Mouse (Mus musculus): ENCODE measurements at regions not wholly inside any gene's neighbourhood (a gene's known extent, or its start where the extent isn't known, plus 50 kb on each side); places are given as distances from the start of the nearest gene placed in this dataset.
A peak's percentile ranks its signal among the peaks of the same experiment; 100 is the strongest.

DNA sequence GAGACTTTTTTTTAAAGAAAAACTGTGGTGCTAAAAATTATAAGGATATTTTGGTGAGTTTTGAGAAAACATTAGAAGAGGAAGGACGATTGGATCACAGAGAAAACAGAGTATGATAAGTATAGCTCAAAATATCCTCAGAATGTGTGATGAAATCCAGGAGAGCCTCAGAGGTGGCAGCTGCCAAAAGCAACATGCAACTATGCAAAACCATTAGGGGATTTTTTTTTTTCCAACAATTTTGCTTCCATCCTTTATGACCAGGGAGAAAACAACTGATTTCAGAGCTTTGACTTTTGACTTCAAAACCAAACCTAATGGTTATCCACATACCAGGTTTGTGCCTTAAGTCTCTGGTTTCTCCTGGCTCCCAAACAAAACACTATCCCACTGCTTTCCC is 267.4 kb upstream of the Erbb4 start:
- no peak for DNase-seq (ENCODE audit: low spot score)

DNA sequence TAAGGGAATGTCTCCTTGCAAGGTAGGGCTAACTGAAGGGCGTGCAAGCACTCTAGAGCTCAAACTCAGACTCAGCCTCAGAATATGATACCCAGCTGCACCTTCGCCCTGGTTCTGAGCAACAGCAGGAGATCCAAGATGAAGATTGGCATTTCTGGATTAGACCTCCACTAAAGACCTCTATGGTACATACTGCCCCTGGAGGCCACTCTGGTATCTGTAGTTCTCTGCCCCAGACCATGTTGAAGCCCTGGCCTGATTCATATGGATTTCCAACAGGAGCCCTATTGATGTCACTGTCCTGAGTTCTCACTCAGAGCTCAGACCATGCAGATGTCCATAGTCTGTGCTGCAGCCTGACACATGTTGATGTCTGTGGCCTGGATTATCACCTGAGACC is 262.2 kb upstream of the Erbb4 start:
- DNase-seq (ENCODE audit: low spot score): no peak

DNA sequence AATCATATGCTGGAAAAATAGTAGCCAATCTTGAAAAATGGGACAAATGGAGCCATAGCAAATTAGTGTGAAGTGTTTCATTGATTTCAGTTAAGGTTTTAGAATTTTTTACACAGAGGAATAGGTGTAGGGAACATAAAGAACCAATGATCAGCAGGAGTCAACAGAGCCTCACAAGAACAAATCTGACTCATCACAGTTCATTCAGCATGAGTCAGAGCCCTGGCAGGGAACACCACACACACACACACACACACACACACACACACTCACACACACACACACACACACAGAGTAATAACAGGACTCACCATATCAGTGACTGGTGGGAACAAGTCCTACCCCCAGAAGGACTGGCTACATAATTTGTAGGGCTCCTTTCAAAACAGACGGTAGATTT is 259.7 kb upstream of the Erbb4 start:
- DNase-seq (ENCODE audit: low spot score): no peak

DNA sequence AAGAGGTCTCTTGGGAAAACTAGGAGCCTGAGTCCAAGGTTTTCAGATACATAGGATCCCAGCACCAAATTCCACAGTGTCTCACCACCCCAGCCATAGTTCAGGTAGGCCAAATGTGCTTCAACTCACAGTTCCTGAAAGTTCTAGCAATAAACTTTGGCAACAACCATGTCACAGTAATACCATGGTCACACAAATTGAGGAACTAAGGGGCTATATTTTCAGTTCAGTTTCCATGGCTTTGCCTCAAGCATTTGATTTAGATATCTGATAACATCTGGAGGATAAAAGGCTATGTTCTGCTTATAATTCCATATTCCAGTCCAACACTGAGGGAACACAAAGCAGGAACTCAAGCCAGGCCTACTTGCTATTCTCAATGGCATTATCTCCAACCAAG is 256.2 kb upstream of the Erbb4 start:
- no peak for DNase-seq (ENCODE audit: low spot score)

DNA sequence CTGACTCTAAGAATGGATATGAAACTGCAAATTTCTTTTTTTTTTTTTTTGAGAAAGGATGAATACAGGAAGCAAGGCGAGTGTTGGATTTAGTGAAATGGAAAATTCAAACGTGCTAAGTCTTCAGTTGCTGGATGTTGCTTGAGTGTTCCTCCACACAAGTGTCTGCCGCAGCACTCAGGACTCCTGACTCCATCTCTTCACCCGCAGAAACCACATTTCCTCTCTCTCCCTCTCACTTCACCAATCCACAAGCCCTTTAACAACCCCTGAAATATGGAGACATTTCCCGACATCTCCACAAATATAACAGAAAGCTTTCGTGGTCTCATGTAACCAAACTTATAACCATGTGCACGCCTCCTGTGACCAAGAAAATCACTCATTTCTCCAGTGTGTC is 249.7 kb upstream of the Erbb4 start:
- DNase-seq (ENCODE audit: low spot score): no peak

DNA sequence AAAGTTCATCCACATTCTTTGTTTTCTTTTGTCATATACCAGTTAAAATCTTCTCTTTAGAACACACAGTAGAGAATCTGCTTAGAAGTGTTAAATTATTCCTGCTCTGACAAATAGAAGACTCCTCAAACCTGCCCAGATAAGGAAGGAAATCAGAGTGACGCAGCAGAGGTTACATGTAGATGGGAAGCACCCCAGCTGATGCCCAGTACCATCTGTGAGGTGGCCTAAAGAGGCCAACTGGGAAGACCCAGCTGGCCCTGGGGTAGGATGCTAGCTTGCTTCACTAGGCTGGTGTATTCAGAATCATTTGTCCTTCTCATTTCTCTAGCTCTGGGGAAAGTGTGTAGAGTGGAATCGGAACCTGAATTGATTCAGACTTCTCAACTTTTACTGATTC is 242.6 kb upstream of the Erbb4 start:
- DNase-seq (ENCODE audit: low spot score): no peak

DNA sequence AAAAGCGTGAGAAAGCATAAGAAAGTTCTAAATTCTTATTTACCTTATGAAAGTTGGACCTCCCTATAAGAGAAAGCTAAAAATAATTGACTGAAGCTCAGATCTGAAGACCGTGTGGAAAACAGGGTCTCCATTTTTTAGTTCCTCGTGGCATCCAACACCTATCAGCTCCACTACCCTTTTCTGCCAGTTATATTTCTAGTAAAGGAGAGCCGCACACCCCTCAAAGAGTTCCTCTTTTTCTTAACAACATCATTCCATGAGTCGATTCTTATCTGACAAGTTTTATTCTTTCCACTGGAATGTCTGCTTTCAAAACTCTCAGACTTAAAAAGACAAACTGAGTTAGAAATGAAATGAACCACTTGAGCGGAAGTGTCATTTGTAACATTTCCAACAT is 242.0 kb upstream of the Erbb4 start:
- DNase-seq (ENCODE audit: low spot score): no peak

DNA sequence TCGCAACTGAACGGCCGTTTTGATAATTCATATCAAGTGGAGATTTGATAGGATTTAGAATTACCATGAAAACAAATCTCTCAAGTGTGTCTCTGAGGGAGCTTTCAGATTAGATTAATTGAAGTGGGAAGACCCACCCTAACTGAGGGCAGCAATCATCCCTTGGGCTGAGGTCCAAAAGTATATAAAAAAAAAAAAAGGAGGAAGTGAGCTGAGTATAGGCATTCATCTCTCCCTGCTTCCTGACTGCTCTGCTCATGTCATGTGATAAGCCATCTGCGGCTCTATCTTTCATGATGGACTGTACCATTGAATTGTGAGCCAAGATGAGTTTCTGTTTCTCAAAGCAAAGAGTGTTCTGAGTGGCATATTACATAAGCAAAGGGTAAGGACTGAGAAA is 234.2 kb upstream of the Erbb4 start:
- no peak for DNase-seq (ENCODE audit: low spot score)

DNA sequence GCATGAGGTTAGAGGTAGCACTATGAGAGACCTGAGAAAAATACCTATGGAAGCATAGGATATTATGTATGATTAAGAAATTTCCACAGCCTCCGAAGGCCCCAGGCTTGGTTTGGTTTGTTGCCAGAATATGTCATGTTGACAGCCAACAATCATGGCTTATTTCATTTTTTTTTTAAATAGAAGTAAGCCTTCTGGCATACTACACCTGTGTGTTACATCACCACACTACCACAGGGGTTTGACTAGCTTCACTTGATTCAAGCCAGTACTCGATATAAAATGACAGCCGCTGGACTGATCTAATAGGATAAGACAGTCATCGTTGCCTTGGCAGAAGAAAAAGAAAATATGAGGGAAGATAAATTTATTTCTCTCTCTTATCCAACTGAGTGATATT is 232.6 kb upstream of the Erbb4 start:
- no peak for DNase-seq (ENCODE audit: low spot score)

DNA sequence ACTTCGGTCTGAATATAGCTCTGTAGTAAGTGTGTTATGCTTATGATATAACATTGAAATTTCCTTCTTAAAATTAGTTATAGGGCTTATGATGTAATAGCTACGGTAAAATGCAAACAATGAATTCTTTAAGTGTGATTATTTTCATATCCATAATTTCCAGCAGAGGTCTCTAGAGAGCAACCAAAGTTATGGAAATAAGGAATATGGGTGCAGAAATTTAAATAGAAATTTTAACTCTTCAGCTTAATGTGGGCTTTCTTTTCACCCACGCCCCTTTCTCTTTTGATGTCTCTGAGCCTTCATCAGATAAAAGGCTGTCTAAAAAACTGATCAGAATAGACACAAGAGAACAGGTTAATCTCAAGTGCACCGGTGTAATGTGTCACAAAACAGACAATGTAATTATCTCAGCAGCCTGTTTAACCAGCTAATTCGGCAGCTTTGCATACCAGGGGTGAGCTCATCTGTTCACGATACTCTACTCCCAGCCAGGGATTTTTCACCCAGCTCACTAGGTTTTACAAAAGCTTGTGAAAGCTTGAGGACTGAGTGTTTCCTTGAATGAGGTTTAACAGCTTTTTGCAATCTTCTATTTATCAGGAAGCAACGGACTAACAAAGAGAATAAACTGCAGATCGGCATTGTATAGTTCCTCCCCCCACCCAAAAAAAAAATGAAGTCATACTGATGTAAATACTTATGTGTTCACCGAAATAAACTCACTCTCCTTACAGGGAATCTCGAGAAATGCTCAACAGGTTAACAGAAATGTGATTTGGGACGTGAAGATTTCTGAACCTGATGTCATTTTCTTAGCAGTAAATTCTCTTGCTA is 223.8 kb upstream of the Erbb4 start:
- no peak for DNase-seq (ENCODE audit: low spot score)

DNA sequence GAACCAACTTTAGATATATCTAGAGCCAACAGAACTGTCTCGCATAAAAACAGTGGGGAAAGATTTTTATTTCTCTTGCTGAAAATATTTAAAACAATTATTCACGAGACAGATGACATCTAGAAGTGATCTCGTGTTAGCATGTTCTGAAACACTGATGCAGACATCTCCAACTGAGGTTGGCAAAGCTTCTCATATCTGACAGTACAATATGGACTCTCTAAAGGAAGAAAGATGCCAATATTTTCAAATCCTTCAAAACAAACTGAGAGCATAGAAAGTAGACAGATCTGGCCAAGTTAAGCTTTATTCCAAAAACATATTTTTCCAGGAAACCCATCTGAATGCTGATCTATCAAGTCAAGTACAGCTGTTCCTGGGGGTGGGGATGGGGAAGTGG is 221.5 kb upstream of the Erbb4 start:
- no peak for DNase-seq (ENCODE audit: low spot score)

DNA sequence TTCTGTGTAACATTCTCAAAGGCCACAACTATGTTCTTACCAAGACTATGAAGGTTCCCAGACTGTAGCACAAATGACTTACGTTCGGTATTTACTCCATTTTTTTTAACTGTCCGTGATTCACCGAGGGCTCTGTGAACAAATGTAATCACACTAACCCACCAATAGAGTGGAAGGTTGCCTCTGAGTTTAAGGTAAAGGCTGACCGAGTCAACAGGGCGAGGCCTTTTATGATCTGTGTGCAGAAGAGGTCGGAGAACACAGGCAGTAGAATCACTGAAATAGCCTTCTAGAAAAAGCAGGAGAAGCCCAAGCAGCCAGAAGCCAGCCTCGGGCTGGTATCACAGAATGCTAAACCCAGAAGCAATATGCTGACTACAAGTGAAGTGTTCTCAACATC is 218.9 kb upstream of the Erbb4 start:
- no peak for DNase-seq (ENCODE audit: low spot score)

DNA sequence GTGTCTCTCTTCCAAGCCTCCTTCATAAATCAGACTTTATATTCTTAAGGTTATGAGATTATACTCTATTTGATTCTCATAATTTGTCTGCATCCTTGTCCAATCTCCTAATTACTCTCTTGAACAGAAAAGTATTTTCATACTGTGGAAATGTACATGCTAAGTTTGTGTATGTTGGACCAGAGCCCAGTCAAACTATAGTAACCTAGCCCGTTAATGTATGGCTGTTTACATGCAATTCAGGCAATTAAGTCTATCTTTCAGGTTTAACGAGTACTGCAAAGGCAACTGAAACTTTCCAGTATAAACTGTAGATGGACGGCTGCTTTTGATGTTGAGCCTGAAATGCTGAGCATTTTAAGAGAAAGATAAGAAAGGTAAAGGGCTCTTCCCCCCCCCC is 211.7 kb upstream of the Erbb4 start:
- DNase-seq (ENCODE audit: low spot score): no peak

DNA sequence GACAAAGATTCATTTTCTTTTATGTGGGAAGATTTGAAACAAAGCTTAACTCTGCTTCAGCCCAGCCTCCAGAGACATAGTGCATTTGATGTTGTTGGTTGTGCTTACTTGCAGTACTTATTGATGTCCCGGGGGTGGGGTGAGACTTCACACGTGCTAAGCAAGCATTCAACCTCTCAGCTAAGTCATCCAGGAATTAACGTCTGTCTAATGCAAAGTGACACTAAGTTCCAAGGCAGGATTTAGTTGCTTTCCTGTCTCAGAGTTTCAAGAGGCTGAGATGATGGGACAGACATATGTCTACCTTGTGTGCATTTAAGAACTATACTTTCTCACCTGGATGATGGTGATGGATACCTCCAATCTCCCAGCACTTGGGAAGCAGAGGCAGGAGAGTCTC is 189.0 kb upstream of the Erbb4 start:
- no peak for DNase-seq (ENCODE audit: low spot score)

DNA sequence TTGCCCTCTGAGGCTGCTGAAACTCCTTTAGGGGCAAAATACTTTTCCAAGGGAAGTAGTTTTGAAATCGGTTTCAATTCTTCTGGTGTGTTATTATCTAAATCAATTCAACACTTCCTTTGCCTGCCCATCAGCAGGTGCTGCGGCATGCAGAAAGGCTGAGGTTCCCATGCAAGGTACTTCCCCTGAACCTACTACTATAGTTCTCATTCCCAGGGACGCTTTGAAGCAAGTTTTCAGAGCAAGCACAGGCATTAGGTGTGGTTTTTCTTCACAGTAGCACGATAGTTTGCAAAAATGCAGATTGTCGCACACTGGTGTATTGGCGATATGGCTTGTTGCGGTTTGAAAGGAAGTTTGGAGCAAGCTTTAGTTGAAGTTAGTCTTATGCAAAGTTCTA is 183.5 kb upstream of the Erbb4 start:
- DNase-seq (ENCODE audit: low spot score): no peak

DNA sequence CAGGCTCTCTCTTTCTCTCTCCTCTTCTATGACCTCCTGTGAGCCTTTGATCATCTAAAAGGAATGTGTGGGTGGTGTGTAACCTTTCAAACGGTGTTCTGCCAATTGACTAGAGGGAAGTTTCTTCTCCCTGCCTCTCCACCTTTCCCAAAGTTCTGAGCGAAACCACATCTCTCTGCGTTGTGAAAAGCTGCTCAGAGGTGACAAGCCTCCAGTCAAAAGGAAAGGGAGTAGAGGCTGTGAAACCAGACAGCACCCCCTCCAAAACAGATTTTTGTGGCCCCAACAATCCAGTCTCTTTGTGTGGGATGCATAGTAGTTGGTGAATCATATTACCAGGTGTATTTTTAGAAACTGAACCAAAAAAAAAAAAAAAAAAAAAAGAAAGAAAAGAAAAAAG is 178.5 kb upstream of the Erbb4 start:
- no peak for DNase-seq (ENCODE audit: low spot score)

DNA sequence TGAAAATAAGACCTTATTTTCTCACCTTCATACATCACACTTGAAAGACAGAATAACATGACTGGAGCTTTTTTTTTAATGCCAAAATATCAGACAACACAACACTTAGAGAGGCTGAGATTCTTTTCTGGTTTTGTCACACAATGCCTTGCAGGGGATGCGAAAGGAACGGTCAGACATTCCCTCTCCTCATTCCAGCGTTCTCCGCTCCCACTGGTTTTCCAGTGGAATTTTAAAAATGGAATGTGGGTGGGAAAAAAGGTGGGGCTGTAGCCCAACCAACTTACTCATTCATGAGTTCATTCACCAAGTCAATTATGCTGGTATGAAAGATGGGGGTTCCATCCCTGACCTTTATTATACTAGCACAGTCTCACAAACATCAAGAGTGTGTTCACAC is 169.6 kb upstream of the Erbb4 start:
- no peak for DNase-seq (ENCODE audit: low spot score)

DNA sequence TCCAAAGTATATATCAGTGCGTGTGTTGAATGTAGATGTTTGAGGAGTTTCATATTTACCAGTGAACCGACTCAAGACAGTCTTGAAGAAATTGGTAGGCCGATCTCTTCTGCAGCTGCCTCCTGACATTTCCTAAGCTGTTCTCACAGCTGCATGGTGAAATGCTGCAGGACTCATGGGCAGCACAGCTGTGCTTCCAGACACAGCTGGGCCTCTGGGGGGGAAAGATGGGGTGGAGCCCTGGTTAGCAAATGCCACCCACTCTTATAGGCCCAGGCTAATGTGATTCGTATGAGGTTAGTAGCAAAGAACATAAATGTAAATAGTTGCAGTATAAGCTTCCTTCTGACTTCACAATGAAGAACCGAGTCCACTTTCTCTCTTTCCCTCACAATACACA is 139.8 kb upstream of the Erbb4 start:
- no peak for DNase-seq (ENCODE audit: low spot score)

DNA sequence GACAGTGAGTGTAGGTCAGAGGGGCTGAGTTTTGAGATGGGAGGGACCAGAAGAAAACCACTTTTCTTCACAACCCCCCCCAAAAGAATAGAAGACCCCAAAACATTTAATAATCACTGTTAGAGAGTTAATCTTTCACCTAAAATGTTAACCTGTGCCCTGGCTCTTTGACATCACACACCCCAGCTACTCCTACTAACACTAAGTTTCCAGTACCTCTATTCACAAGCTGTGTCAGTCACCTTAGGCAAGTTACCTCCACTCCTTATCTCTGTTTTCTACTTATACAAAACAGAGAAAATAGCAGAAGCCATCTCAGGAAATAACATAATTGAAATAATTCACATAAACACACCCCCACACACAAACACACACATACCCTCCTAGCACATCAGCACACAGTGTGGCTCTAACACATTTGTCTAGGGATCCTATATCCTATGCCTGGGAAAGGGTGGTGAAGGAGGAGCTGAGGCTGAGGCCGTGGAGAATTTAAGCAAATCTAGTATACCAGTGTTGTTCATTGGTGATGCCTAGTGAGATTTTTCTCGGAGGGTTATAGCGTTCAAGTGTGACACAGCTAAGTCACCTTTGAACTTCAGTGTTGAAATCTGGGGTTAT is 134.5 kb upstream of the Erbb4 start:
- DNase-seq (ENCODE audit: low spot score): no peak

DNA sequence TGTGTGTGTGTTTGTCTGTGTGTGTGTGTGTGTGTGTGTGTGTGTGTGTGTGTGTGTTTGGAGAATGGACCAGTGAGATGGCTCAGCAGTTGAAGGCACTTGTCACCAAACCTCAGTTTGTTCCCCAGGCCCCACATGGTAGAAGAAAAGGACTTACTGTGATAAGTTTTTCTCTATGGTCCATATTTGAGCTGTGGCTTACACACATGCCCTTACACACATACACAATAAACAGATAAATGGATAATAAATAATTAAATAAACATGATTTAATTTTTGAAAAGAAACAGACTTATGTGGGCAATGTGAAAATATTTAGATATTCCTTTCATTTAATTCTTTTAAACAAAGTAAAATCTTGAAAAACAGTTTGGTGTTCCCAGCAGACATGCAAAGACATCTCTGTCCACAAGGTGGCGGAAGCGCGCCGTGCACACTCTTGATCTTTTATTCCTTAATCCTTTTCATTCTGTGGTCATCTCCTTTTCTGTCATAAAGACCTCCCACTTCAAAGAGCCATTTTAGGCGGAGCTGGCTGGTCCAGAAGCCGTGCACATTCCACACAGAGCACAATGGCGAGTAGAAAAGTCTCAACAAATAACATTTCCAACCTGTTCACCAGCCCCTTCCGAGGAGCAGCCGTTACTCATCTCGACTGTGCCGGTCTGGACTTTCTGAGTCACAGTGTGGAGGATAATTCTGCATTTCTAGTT is 133.8 kb upstream of the Erbb4 start:
- DNase-seq (ENCODE audit: low spot score): peak; percentile 33

DNA sequence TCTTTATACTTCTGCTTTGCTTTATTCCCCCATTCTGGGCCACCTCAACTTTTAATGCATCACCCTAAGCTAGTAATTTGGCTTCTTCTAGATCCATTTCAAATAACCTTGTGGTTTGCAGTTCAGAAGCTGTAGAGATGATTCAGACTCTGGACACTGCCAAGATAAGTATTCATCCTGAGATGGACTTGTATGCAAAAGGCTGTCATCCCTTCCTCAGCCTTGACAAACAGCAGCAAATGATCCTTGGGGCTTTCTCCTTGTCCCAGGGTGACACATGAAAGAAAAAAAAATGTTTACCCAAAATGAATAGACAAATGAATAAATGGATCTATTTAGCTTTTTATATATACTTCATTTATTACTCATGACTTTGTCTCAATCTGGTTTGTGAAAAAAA is 120.0 kb upstream of the Erbb4 start:
- DNase-seq (ENCODE audit: low spot score): no peak

DNA sequence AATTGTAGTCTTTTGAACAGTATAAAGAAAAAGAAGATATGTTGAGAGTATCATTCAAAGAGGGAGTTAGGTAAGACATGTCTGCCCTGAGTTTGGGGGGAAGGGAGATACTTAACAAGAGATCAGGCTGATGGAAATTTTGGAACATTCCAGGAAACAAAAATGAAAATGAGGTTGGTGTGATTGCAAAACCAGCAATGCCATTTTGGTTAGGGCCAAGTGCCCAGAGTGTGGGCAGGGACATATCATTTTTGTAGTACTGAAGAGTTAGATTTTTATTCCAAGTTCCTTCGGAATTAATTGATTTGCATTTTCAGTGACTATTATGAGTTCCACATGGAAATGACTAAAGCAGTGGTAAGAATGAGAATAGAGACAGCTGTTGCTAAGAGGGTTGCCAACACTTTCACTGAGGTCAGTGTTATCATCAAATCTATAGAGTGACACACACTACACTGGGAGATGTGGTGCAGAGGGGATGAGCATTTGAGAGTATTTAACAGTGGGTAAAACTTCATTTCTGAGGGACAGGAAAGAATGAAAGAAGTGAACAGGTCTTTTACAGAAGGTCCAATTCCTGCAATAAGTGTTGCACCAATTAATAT is 105.1 kb upstream of the Erbb4 start:
- DNase-seq (ENCODE audit: low spot score): no peak

DNA sequence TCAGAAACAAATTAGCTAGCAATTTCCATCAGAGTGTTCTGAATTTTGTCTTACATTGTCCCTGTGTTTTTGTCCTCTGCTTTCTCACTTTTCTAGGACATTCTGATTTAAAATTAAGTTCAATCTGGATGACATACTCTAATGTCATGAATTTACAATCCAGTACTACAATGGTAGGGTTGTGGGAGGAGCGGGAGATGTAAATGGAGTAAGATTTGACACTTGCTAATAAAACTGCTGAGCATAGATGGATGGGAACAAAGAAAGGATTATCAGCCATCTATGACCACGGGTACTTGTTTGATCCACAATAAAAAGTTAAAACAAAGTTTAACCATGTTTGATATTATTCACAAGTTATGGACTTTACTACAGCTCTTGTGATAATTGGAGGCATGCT is 94.9 kb upstream of the Erbb4 start:
- DNase-seq (ENCODE audit: low spot score): no peak

Measured in ovary, postnatal 10 days (tissue).